Mouse (Mus musculus) hindbrain, embryonic 15.5 days (tissue): ENCODE data around the gene Odf3l1. TPM values are rescaled to one million over a fixed set of nuclear protein-coding genes. Genes with fewer than 3 reads are reported as not detected.

Experiments
- ATAC-seq: fragments of 200-750 bp; cut with Nextera tagmentation; 2 replicates; pipeline ENCODE4 v1.8.0; 2017; ENCODE audit warnings: low read depth, moderate number of reproducible peaks, moderate TSS enrichment; ENCODE audit not compliant: low FRiP score
- H3K27ac ChIP-seq: fragments of 300-500 bp; sonication (generic); replicated peaks from 2 replicates; pipeline ENCODE4 v1.5.1; 2015; ENCODE audit warnings: mild to moderate bottlenecking, inconsistent platforms
- H3K27me3 ChIP-seq: fragments of 300-500 bp; sonication (generic); 2 replicates; pipeline ENCODE4 v1.6.1; 2015; ENCODE audit warnings: control low read depth, inconsistent platforms
- H3K36me3 ChIP-seq: fragments of 300-500 bp; sonication (generic); 2 replicates; pipeline ENCODE4 v1.6.1; 2015; ENCODE audit warnings: control low read depth, inconsistent platforms
- H3K4me1 ChIP-seq: fragments of 300-500 bp; sonication (generic); replicated peaks from 2 replicates; pipeline ENCODE4 v1.6.1; 2015; ENCODE audit warnings: control low read depth, inconsistent platforms
- H3K4me2 ChIP-seq: fragments of 300-500 bp; sonication (generic); 2 replicates; pipeline ENCODE4 v1.6.1; 2015; ENCODE audit warnings: moderate library complexity, mild to moderate bottlenecking, inconsistent platforms
- H3K4me3 ChIP-seq: fragments of 300-500 bp; sonication (generic); 2 replicates; pipeline ENCODE4 v1.5.1; 2015; ENCODE audit warnings: mild to moderate bottlenecking, inconsistent platforms
- H3K9ac ChIP-seq: fragments of 300-500 bp; sonication (generic); 2 replicates; pipeline ENCODE4 v1.6.1; 2015; ENCODE audit warnings: inconsistent platforms
- H3K9me3 ChIP-seq: fragments of 300-500 bp; sonication (generic); 2 replicates; pipeline ENCODE4 v1.6.1; 2016; ENCODE audit warnings: control low read depth, inconsistent platforms
- WGBS: fragments of 180-500 bp; shearing (Covaris S2); methylation state at CpG from one replicate; pipeline ENCODE4 v1.1.7; 2015; 5-methylcytosine and 5-hydroxymethylcytosine counted together
- polyA plus RNA-seq: library from polyadenylated mRNA; unstranded; fragments of >200 nt; fragmentation: Nextera tagmentation; extraction: Ambion mirVana; gene quantifications from 2 replicates; pipeline ENCODE4 v1.2.1, GENCODE M21; 2015

Odf3l1 gene
- polyA plus RNA-seq, 1 experiment from 2014 or later, result 0.12 TPM

DNA sequence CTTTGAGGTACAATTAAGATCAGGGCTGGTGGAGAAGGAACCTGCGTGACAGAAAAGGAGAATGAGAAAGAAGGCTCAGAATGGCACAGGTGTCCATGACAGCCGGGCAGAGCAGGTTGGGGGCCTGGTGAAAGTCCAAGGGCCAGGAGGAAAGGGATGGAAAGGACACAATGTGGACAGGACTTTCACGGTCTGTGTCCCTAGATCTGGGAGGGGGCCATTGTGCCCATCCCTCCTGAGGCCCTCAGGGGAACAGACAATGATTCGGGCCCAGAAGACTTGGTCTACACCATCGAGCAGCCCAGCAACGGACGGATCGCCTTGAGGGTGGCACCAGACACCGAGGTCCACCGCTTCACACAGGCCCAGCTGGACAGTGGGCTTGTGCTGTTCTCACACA lies 27.6 kb upstream of the Odf3l1 start:
- Histone ChIP-seq H3K4me2 (no peak overlapping the region), H3K27me3 (peaks cover 5% of the 10 kb centered on the region; the same call in 1 of the 2 replicates), H3K36me3 (no peaks in the 10 kb centered on the region), H3K4me3 (no peak overlapping the region), H3K9me3 (no peaks in the 10 kb centered on the region), H3K4me1 (peaks cover 17% of the 10 kb centered on the region), H3K9ac (no peak overlapping the region), H3K27ac (no peak overlapping the region; the same call in 1 of the 2 replicates)
- WGBS, result 84% methylated on average over 10 of the region's 10 CpGs
- no peak for ATAC-seq

DNA sequence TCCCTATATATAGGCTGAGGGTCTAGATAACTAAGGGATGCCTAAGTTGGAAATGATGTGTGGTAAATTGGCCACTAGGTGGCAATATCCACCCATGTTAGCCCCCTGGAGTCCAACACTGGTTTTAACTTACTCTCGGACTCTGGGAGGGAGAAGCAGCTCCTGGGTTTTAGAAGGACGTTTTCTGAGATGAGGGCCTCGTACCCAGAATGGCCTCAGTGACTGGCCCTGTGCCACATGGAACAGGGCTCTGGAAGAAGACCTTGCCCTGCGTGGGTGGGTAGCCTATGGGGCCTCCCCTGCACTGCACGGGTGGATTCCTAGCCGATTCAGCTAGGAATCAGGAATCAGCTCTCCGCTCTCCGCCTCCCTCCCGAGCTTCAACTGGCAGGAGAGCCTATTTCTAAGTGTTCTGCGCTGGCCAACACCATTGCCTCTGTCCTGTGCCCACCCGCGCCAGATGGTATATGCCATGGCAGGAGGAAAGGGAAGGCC lies 27.1 kb upstream of the Odf3l1 start:
- WGBS, result 27% methylated on average over 12 of the region's 12 CpGs
- H3K4me3 ChIP-seq, result peak overlapping the region; percentile 18; the same call in 1 of the 2 replicates
- H3K9me3 ChIP-seq, result no peaks in the 10 kb centered on the region

DNA sequence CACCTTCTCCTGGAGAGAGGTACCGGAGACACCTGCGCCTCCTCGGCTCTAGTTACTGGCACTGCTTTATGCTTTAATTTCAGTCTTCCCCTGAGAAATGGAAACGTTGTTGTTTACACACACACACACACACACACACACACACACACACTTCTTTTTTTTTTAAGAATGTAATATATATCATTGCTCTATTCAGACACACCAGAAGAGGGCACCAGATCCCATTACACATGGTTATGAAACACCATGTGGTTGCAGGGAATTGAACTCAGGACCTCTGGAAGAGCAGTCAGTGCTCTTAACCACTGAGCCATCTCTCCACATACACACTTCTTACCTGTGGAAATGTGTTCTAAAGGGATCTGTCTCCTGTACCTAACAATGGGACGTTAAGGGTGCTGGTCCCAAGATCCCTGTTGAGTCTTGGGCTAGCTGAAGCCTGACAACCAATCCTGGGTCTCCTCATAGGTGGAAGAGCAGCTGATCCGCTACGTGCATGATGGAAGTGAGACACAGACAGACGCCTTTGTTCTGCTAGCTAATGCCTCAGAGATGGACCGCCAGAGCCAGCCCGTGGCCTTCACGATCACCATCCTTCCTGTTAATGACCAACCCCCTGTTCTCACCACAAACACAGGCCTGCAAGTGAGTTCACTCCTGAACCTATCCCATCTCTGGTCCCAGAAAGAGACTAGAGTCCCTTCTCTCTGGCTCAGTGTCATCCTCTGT lies 26.2 kb upstream of the Odf3l1 start:
- no peak for ATAC-seq
- 68% methylated on average over 11 of the region's 11 CpGs for WGBS
- Histone ChIP-seq H3K9me3 (no peaks in the 10 kb centered on the region), H3K4me2 (no peak overlapping the region), H3K4me1 (peaks cover 17% of the 10 kb centered on the region), H3K27ac (no peak overlapping the region), H3K4me3 (no peak overlapping the region), H3K9ac (no peak overlapping the region), H3K27me3 (peaks cover 5% of the 10 kb centered on the region; the same call in 1 of the 2 replicates), H3K36me3 (no peaks in the 10 kb centered on the region)

More for the DNA sequence above, 27.1 kb upstream of the Odf3l1 start:
- Histone ChIP-seq H3K4me2 (peak overlapping the region; percentile 50), H3K9ac (0 out of 2 replicates have a peak overlapping the region, but pooled peaks have one; percentile 4), H3K36me3 (no peaks in the 10 kb centered on the region), H3K4me1 (peaks cover 17% of the 10 kb centered on the region), H3K27ac (no peak overlapping the region; the same call in 1 of the 2 replicates), H3K27me3 (peaks cover 5% of the 10 kb centered on the region; the same call in 1 of the 2 replicates)
- peak; percentile 74 for ATAC-seq

DNA sequence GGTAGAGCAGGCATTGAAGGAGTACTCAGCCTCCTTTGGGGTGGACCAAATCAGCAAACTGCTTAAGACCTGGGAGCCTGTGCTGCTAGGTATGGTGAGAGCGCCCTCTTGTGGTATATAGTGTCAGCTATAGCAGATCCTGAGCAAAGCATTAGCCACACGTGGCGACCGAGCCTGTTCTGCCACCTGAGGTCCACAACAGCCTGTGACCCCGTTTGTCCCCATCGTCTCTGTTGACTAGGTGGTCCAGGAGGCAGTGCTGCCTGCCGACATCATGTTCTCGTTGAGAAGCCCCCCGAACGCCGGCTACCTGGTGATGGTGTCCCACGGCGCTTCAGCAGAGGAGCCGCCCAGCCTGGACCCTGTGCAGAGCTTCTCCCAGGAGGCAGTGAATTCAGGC lies 25.3 kb upstream of the Odf3l1 start:
- H3K4me2 ChIP-seq, result peak overlapping the region; percentile 61
- peaks cover 5% of the 10 kb centered on the region; the same call in 1 of the 2 replicates for H3K27me3 ChIP-seq
- peak overlapping the region; percentile 29 for H3K4me3 ChIP-seq
- WGBS, result 9% methylated on average over 14 of the region's 14 CpGs
- no peaks in the 10 kb centered on the region for H3K36me3 ChIP-seq
- no peaks in the 10 kb centered on the region for H3K9me3 ChIP-seq
- ATAC-seq, result peak; percentile 71
- peak overlapping the region; percentile 34 for H3K9ac ChIP-seq
- H3K4me1 ChIP-seq, result peaks cover 17% of the 10 kb centered on the region
- H3K27ac ChIP-seq, result no peak overlapping the region

DNA sequence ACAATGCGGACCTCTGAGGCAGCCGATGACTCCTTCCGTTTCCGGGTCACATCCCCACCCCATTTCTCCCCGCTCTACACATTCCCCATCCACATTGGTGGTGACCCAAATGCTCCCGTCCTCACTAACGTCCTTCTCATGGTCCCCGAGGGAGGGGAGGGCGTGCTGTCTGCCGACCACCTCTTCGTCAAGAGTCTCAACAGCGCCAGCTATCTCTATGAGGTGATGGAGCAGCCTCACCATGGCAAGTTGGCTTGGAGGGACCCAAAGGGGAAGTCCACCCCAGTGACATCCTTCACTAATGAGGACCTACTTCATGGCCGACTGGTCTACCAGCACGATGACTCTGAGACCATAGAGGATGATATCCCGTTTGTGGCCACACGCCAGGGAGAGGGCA lies 23.1 kb upstream of the Odf3l1 start:
- Histone ChIP-seq H3K27ac (no peak overlapping the region), H3K9ac (no peak overlapping the region), H3K4me3 (no peak overlapping the region), H3K36me3 (no peaks in the 10 kb centered on the region), H3K27me3 (peaks cover 5% of the 10 kb centered on the region; the same call in 1 of the 2 replicates), H3K9me3 (no peaks in the 10 kb centered on the region), H3K4me2 (no peak overlapping the region), H3K4me1 (peaks cover 12% of the 10 kb centered on the region)
- ATAC-seq, result no peak
- WGBS, result 95% methylated on average over 16 of the region's 16 CpGs

DNA sequence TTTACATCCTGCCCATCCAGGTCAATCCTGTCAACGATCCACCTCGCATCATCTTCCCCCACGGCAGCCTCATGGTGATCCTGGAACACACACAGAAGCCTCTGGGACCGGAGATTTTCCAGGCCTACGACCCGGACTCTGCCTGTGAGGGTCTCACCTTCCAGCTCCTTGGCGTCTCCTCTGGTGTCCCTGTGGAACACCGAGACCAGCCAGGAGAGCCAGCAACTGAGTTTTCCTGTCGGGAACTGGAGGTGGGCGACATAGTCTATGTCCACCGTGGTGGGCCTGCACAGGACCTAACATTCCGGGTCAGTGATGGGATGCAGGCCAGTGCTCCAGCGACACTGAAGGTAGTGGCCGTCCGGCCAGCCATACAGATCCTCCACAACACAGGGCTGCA lies 22.1 kb upstream of the Odf3l1 start:
- Histone ChIP-seq H3K9me3 (no peaks in the 10 kb centered on the region), H3K27ac (no peak overlapping the region), H3K4me1 (peaks cover 17% of the 10 kb centered on the region), H3K9ac (no peak overlapping the region), H3K36me3 (no peaks in the 10 kb centered on the region), H3K4me3 (no peak overlapping the region), H3K27me3 (peaks cover 5% of the 10 kb centered on the region; the same call in 1 of the 2 replicates), H3K4me2 (no peak overlapping the region)
- 92% methylated on average over 15 of the region's 15 CpGs for WGBS
- ATAC-seq, result no peak

DNA sequence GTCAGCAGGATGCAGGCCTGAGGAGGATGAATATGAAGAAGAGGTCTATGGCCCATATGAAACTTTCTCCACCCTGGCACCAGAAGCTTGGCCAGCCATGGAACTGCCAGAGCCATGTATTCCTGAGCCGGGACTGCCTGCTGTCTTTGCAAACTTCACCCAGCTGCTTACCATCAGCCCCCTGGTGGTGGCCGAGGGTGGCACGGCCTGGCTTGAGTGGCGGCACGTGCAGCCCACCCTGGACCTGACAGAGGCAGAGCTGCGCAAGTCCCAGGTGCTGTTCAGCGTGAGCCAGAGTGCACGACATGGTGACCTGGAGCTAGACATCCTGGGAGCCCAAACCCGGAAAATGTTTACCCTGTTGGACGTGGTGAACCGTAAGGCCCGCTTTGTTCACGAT lies 21.6 kb upstream of the Odf3l1 start:
- no peak overlapping the region for H3K9ac ChIP-seq
- H3K27me3 ChIP-seq, result peaks cover 5% of the 10 kb centered on the region; the same call in 1 of the 2 replicates
- no peaks in the 10 kb centered on the region for H3K9me3 ChIP-seq
- H3K27ac ChIP-seq, result no peak overlapping the region
- no peak overlapping the region for H3K4me3 ChIP-seq
- WGBS, result 67% methylated on average over 13 of the region's 13 CpGs
- no peak overlapping the region for H3K4me2 ChIP-seq
- H3K4me1 ChIP-seq, result peaks cover 16% of the 10 kb centered on the region; the same call in 1 of the 2 replicates
- no peaks in the 10 kb centered on the region for H3K36me3 ChIP-seq
- no peak for ATAC-seq

DNA sequence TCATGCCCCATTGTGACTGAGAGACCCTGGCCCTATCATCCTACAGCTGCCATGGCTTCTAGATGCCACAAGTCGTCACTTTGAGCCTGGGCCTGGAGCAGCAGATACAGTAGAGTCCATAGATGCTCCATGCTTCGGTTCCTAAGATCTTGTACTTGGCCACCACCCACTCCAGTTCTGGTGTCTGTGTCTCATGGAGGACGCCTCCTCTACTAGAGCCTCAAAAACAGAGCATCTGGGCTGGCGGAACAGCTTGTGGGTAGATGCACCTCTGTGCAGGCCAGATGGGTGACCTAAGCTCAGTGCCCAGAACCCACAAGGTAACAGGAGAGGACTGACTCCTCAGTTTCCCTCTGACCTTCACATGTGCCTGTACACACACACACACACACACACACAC lies 19.8 kb upstream of the Odf3l1 start:
- H3K27me3 ChIP-seq, result no peaks in the 10 kb centered on the region
- no peaks in the 10 kb centered on the region for H3K9me3 ChIP-seq
- peaks cover 12% of the 10 kb centered on the region; the same call in 1 of the 2 replicates for H3K4me1 ChIP-seq
- no peaks in the 10 kb centered on the region for H3K36me3 ChIP-seq
- no peak overlapping the region for H3K27ac ChIP-seq
- ATAC-seq, result no peak
- H3K9ac ChIP-seq, result no peak overlapping the region
- no peak overlapping the region for H3K4me2 ChIP-seq
- 87% methylated on average over 4 of the region's 4 CpGs for WGBS
- H3K4me3 ChIP-seq, result no peak overlapping the region

DNA sequence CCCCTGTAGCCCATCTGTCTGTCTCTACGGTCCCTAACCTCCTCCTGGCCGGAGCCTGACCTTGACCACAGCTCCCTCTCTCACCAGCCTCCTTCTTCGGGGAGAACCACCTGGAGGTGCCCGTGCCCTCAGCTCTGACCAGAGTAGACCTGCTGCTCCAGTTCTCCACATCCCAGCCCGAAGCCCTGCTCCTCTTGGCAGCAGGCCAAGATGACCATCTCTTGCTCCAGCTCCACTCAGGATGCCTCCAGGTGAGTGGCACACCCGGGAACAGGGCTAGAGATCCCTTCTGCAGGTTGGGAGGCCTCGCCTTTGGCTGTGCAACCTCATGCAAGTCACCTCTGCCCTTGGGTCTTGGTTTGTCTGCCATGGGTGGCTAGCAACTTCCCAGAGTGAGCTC lies 19.0 kb upstream of the Odf3l1 start:
- no peaks in the 10 kb centered on the region for H3K27me3 ChIP-seq
- H3K4me1 ChIP-seq, result peaks cover 12% of the 10 kb centered on the region; the same call in 1 of the 2 replicates
- H3K9me3 ChIP-seq, result no peaks in the 10 kb centered on the region
- no peak overlapping the region for H3K4me2 ChIP-seq
- ATAC-seq, result no peak
- H3K9ac ChIP-seq, result no peak overlapping the region
- no peak overlapping the region for H3K4me3 ChIP-seq
- H3K27ac ChIP-seq, result no peak overlapping the region
- no peaks in the 10 kb centered on the region for H3K36me3 ChIP-seq
- WGBS, result 83% methylated on average over 7 of the region's 7 CpGs

DNA sequence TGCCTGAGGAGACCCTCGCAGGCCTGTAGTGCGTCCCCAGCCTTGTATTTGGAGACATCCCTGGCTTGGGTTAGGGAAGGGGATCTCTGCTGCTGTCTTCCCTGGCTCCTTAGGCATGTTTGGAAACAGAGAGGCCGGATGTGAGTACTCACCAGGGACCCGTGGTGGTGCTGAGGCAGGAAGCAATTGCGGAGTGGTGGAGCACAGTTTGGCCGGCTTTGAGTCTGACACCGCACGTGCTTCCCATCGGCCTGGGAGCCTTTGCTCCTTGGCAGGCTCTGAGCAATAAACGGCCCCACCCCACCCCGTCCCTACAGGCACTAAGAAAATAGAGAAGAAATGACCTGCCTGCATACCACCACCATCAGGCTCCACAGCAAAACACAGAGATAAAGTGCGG lies 18.3 kb upstream of the Odf3l1 start:
- no peaks in the 10 kb centered on the region for H3K36me3 ChIP-seq
- no peaks in the 10 kb centered on the region for H3K27me3 ChIP-seq
- H3K9me3 ChIP-seq, result no peaks in the 10 kb centered on the region
- peak overlapping the region; percentile 42; the same call in 1 of the 2 replicates for H3K27ac ChIP-seq
- peaks cover 12% of the 10 kb centered on the region; the same call in 1 of the 2 replicates for H3K4me1 ChIP-seq
- H3K4me3 ChIP-seq, result no peak overlapping the region
- H3K4me2 ChIP-seq, result no peak overlapping the region
- ATAC-seq, result no peak
- no peak overlapping the region for H3K9ac ChIP-seq
- 76% methylated on average over 12 of the region's 12 CpGs for WGBS

DNA sequence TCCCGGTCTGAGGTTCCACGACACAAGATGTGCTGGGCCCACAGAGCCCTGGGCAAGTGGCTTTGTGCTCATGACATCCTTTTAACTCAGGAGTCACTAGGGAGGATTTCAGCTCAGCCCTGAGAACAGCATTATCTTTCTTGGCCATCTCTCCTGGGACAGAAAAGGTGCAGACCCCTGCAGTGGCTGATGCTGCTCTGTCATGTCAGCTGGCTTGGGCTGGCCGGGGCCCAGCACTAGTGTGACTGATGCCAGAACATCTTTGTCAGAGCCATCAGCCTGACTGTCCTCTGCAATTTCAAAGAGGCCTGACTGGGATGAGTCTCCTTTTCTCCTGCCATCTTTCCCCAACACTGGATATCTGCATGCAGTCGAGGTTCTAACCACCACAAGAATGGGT lies 17.8 kb upstream of the Odf3l1 start:
- Histone ChIP-seq H3K27ac (peak overlapping the region; percentile 42; the same call in 1 of the 2 replicates), H3K36me3 (no peaks in the 10 kb centered on the region), H3K9me3 (no peaks in the 10 kb centered on the region), H3K27me3 (no peaks in the 10 kb centered on the region), H3K9ac (no peak overlapping the region), H3K4me2 (no peak overlapping the region), H3K4me1 (peaks cover 12% of the 10 kb centered on the region; the same call in 1 of the 2 replicates), H3K4me3 (no peak overlapping the region)
- WGBS, result 60% methylated on average over 4 of the region's 4 CpGs
- no peak for ATAC-seq

DNA sequence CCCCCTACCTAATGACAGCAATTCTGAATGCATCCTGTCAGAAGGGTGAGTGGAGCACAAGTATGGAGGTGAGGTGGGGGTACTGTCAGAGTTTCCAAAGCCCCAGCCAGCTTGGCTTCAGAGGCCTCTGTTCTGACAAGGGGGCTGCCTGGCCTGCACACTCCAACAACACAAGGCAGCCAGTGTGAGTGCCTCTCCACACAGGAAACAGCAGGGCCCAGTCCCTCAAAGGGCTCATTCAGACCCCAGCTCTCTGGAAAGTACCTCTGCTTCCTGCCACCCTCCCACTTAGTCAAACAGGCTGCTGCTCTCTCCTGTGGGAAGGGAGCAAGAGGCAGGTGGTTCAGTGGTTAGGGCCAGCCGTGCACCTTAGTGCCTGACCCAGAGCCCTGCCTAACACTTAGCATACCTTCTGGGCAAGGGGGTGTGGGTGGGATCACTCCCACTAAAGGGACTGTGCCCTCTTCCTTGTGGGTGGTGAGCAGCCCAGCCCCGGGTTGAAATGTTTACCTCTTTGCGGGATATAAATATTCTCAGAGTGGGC lies 17.1 kb upstream of the Odf3l1 start:
- WGBS, result 88% methylated on average over 3 of the region's 3 CpGs
- Histone ChIP-seq H3K4me1 (peaks cover 17% of the 10 kb centered on the region), H3K9ac (no peak overlapping the region), H3K27me3 (no peaks in the 10 kb centered on the region), H3K9me3 (no peaks in the 10 kb centered on the region), H3K4me2 (no peak overlapping the region), H3K4me3 (no peak overlapping the region), H3K36me3 (no peaks in the 10 kb centered on the region), H3K27ac (peak overlapping the region; percentile 42)
- 0 out of 2 replicates have a peak, but pooled peaks have one; percentile 31 for ATAC-seq
